Mouse (Mus musculus): Measurements from ENCODE around the gene Chsy1.

GRCm38 (mm10) chr7:66175738-66176137 is 66.4 kb downstream of the Chsy1 start:
- TF ChIP-seq POLR2A (IDR thresholded peaks at IDR 0.05; ENCODE audit: extremely low read depth, insufficient read depth, low read length), result no peak
- TF ChIP-seq CTCF (IDR thresholded peaks at IDR 0.05; ENCODE audit: low read depth, low read length), result no peak

Measured in liver, adult 2 months (tissue).